Mouse (Mus musculus) left cerebral cortex, postnatal 14 days (tissue): ENCODE results near the gene Pcgf1. TPM values are rescaled to one million over a fixed set of nuclear protein-coding genes. Genes with fewer than 3 reads are reported as not detected.

Experiments
- DNase-seq, 2 experiments: peaks; one replicate each; pipeline ENCODE4 v3.0.0; 2021 to 2022; ENCODE audit warnings: low spot score in 2 of 2, mixed read lengths in 1 of 2
- intact Hi-C: fragments of 180-260 bp; cut with DNase I; formaldehyde crosslinking; loops from one replicate; pipeline ENCODE4 v1.15.1; 2025
- microRNA-seq, 2 experiments: library from miRNA; unstranded; fragments of <30 nt; microRNA quantifications; one replicate each; pipeline ENCODE4 v1.2.0; 2022
- total RNA-seq, 2 experiments: library from RNA; stranded (reverse); gene quantifications; 2 replicates each; pipeline ENCODE4 v1.2.3; 2021

Gene Pcgf1
- total RNA-seq, 2 experiments from 2014 or later = 21.9 to 24.3 TPM

- no peak for DNase-seq
- intact Hi-C loops = loop anchor here (5.0 kb wide), 1 partner anchor 40 kb away; the partner anchor contains the start of genes 1700003E16Rik and Wdr54
Observed at GRCm38 (mm10) chr6:83117165-83117438, 39.4 kb downstream of the Pcgf1 start.

DNA sequence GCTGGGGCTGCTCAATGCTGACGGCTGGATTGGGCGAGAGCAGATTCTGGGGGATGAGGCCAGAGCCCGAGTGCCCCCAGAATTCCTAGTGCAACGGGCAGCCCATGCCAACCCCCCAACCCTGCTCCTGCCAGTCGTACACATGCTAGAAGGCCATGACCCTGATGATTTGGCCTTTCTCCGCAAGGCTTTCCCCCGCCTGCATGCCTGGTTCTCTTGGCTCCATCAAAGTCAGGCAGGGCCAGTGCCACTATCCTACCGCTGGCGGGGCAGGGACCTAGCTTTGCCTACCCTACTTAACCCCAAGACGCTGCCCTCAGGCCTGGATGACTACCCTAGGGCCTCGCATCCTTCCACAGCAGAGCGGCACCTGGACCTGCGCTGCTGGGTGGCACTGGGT lies 39.9 kb downstream of the Pcgf1 start:
- intact Hi-C loops = loop anchor here (5.0 kb wide), 1 partner anchor 40 kb away; the partner anchor contains the start of genes 1700003E16Rik and Wdr54
- DNase-seq = no peak

GRCm38 (mm10) chr6:83118369-83118768 lies 40.7 kb downstream of the Pcgf1 start:
- intact Hi-C loops = loop anchor here (5.0 kb wide), 1 partner anchor 39 kb away; the partner anchor contains the start of genes 1700003E16Rik and Wdr54
- DNase-seq = no peak

GRCm38 (mm10) chr6:83118825-83119733 lies 41.4 kb downstream of the Pcgf1 start:
- DNase-seq = no peak
- intact Hi-C loops = loop anchor here (5.0 kb wide), 1 partner anchor 38 kb away; the partner anchor contains the start of genes 1700003E16Rik and Wdr54

DNA sequence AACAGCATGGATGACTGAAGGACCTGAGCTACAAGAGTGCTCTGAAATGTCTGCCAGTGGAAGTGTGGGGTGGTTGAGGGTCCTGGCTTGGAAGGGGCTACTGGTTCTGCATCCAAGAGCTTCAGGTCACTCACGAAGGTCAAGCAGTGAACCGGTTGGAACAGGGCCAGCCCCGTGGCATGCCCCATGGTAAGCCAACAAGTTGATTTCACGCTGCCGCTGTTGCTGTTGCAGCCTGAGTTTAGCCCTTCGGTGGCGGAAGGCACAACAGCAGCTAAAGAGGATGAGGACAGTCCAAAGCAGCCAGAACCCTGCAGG lies 42.0 kb downstream of the Pcgf1 start:
- intact Hi-C loops = loop anchor here (5.0 kb wide), 1 partner anchor 38 kb away; the partner anchor contains the start of genes 1700003E16Rik and Wdr54
- no peak for DNase-seq

DNA sequence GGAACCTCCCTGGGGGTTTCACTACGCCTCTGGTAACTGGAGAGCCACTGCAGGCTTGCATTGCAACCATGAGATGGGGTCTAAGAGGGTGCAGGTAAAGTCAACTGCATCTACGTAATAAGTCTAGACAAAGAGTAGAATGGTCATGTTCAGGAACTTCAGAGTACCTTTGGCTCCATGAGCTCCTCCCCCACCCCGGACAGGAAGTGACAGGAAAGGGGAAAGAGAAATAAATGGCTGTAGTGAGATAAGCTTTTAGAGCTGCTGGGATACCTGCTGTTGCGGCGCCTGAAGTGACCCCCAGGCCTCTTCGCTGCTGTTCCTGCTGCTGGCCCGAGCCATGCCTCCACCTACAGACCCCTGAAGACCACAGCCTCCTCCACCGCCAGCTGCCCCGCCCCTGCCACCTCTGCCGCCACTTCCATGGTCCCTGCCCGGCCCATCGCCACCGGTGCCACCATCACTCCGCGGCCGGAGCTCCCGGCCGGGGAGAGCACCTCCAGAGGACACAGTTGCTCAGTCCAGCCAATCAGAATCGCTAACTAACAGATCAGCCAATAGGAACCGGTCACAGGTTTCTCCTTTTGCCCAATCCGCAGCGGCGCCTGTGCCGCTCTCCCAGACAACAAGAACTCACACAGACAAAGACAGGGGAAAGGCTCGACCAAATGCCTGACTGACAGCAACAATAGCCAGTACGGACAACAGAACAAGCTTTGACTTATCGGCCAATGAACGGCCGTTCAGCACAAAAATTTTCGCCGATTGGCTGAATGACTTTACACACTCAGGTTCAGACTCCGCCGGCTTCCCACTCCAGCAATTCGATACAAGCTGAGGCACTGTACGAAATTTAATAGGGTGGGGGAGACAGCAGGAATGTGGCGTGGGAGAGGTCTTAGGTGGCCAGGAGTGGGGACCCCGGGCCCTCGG lies 43.5 kb downstream of the Pcgf1 start, which contains the start of gene Wbp1:
TSS of gene Wbp1 (minus strand) at position 630 of the 933 bp plus-strand sequence.
- DNase-seq = peak; percentile 96 to 99
- intact Hi-C loops = no loop called here

DNA sequence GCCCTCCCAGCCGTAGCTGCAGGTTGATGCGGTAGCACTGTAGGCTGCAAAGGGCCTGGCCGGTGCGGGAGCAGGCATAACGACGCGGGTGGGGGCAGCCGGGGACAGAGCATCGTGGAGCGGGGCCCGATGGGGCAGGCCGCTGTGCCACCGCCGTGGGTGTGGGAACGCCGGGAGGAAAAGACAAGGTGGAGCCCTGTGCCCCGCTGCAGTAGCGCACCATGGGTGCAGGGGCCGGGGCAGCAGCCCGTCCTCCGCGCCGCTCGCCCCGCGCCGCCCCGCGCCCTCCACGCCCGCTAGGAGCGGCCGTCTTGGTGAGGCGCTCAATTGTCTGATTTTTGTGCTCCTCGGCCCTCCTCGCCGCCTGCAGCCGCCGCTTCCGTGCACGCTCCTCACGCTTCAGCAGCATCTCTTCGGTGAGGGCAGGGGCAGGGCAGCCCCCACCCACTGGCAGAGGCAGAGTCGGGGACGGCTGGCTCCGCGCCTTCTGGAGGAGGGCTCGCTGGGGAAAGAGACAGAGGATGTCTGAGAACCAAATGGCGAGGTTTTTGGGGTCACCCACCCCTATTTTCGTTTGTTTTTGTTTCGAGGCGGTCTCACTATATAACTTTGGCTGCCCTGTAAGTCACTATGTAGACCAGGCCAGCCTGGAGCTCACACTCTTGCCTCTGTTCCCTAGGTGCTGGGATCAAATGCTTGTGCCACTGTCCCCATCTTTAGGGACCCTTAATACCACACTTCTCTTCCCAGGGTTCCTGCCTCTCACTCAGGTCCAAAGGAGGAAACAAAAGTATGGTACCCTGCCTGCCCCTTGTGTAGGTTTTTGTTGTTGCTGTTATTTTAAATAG lies 44.4 kb downstream of the Pcgf1 start:
- intact Hi-C loops = no loop called here
- no peak for DNase-seq

DNA sequence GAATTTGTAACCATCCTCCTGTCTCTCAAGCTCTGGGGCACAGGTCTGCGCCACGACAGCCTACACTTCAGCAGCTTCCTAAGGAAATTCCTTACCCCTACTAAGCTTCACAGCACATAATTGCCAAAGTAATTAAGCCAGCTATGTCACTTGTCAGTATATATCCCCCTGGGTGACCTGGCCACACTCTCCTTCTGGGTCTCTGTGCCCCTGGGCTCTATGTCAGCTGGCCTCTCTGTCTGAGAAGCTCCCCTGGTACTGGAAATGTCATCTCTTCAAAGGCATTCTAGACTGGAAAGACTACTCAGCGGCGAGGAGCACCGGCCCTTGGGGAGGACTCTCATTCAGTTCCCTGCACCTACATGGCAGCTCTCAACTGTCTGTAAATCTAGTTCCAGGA lies 45.3 kb downstream of the Pcgf1 start:
- intact Hi-C loops = no loop called here
- no peak for DNase-seq

DNA sequence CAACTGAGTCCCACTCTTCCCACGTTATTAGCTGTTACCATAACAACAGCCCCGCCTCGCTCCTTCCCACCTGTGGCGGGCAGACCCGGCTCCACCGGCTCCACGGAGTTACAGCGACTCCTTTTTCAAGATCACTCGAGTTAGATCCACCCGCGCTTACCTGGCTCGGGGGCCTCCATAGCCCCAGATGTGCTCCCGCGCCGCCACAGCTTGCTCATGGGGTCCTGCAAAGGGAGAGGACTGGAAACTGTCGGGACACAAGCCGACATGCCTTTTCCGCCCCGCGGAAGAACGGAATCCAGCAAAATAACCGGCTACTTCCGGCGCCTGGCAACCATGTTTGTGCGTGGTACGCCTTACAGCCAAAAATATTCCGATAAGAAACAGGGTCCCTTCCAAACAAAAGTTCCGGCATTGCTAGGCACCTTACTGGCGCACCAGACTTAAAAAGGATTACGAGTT lies 47.2 kb downstream of the Pcgf1 start:
- intact Hi-C loops = no loop called here
- DNase-seq = peak; percentile 89 to 94

GRCm38 (mm10) chr6:83125331-83125730 lies 47.7 kb downstream of the Pcgf1 start, which contains the start of gene Ino80b:
Gene Ino80b, minus strand, starts transcription at chr6:83125431.
- no peak for DNase-seq
- intact Hi-C loops = no loop called here

DNA sequence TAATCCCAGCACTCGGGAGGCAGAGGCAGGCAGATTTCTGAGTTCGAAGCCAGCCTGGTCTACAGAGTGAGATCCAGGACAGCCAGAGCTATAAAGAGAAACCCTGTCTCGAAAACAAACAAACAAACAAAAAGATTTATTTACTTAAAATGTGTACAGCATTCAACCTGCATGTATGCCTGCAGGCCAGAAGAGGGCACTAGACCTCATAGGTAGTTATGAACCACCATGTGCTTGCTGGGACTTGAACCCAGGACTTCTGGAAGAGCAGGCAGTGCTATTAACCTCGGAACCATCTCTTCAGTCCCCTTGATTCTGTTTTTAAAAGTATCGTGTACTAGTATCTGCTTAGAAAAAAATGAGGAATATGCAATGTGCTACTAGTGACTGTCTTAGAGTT lies 49.8 kb downstream of the Pcgf1 start:
- no peak for DNase-seq
- intact Hi-C loops = no loop called here

Small RNAs within 50 kb of the gene (microRNA-seq; reads per million reads assigned to microRNA genes)
- gene Mir3470a (0 reads per million in 2 experiments), gene Mir7040 (0 to 0.53 reads per million in 2 experiments)

Other genes starting within 250 kb of the Pcgf1 start
- 10 to 100 TPM; 44.5 to 45.6 TPM for gene Sema4f, start 138.1 kb upstream of the Pcgf1 start, total RNA-seq
- under 1 TPM in 1 of 2 experiments, not detected in 1; 0.23 TPM for gene M1ap, start 131.0 kb upstream of the Pcgf1 start, total RNA-seq
- 1 to 10 TPM; 1.5 to 2.3 TPM for gene Dok1, start 44.4 kb upstream of the Pcgf1 start, total RNA-seq
- 1 to 10 TPM; 3.0 to 3.3 TPM for gene Loxl3, start 43.7 kb upstream of the Pcgf1 start, total RNA-seq
- gene Aup1, start 23.3 kb upstream of the Pcgf1 start, total RNA-seq = 100 to 1,000 TPM; 104 to 113 TPM
- 10 to 100 TPM; 52.2 to 57.5 TPM for gene Htra2, start 22.6 kb upstream of the Pcgf1 start, total RNA-seq
- gene Dqx1, start 20.0 kb upstream of the Pcgf1 start, total RNA-seq = under 1 TPM; 0.44 to 0.79 TPM
- not detected for gene Tlx2, start 7.6 kb upstream of the Pcgf1 start, total RNA-seq
- under 1 TPM in 1 of 2 experiments, not detected in 1; 0.46 TPM for gene Lbx2, start 8.5 kb downstream of the Pcgf1 start, total RNA-seq
- 1 to 10 TPM; 3.5 to 4.9 TPM for gene Ccdc142, start 23.7 kb downstream of the Pcgf1 start, total RNA-seq
- gene Gm42688, start 23.7 kb downstream of the Pcgf1 start, total RNA-seq = 1 to 10 TPM; 4.1 to 5.5 TPM
- gene Mrpl53, start 31.2 kb downstream of the Pcgf1 start, total RNA-seq = 10 to 100 TPM; 61.7 to 64.8 TPM
- gene Mogs, start 37.6 kb downstream of the Pcgf1 start, total RNA-seq = 10 to 100 TPM; 24.4 to 27.3 TPM
- 10 to 100 TPM; 44.2 to 53.8 TPM for gene Wbp1, start 43.7 kb downstream of the Pcgf1 start, total RNA-seq
- gene Ino80b, start 47.6 kb downstream of the Pcgf1 start, total RNA-seq = 10 to 100 TPM; 15.1 to 18.8 TPM
- 10 to 100 TPM; 55.2 to 62.4 TPM for gene Rtkn, start 57.6 kb downstream of the Pcgf1 start, total RNA-seq
- 10 to 100 TPM; 29.0 to 31.6 TPM for gene Wdr54, start 78.5 kb downstream of the Pcgf1 start, total RNA-seq
- gene 1700003E16Rik, start 78.5 kb downstream of the Pcgf1 start, total RNA-seq = 10 to 100 TPM; 31.4 to 32.5 TPM
- gene Dctn1, start 88.1 kb downstream of the Pcgf1 start, total RNA-seq = 100 to 1,000 TPM; 341 to 348 TPM
- 1 to 10 TPM; 1.1 TPM for gene Slc4a5, start 142.0 kb downstream of the Pcgf1 start, total RNA-seq
- 1 to 10 TPM; 6.2 to 6.6 TPM for gene Mthfd2, start 248.0 kb downstream of the Pcgf1 start, total RNA-seq
- gene Mob1a, start 248.1 kb downstream of the Pcgf1 start, total RNA-seq = 10 to 100 TPM; 22.0 to 22.4 TPM